Mouse (Mus musculus) urinary bladder, adult 18-20 months (tissue): ENCODE measurements around the gene Tlr9.

Experiments used
- DNase-seq, 2 experiments: peaks; one replicate each; pipeline ENCODE4 v3.0.0; 2022; ENCODE audit warnings: low spot score in 2 of 2, mixed read lengths in 2 of 2

Gene Tlr9

GRCm38 (mm10) chr9:106203990-106204851 lies 18.2 kb upstream of the Tlr9 start:
- no peak for DNase-seq

- no peak for DNase-seq
These were observed 16.6 kb upstream of the Tlr9 start for GRCm38 (mm10) chr9:106205713-106206290.

GRCm38 (mm10) chr9:106206515-106206914 lies 15.9 kb upstream of the Tlr9 start:
- DNase-seq, result no peak

GRCm38 (mm10) chr9:106208181-106208580 lies 14.2 kb upstream of the Tlr9 start:
- no peak for DNase-seq

DNA sequence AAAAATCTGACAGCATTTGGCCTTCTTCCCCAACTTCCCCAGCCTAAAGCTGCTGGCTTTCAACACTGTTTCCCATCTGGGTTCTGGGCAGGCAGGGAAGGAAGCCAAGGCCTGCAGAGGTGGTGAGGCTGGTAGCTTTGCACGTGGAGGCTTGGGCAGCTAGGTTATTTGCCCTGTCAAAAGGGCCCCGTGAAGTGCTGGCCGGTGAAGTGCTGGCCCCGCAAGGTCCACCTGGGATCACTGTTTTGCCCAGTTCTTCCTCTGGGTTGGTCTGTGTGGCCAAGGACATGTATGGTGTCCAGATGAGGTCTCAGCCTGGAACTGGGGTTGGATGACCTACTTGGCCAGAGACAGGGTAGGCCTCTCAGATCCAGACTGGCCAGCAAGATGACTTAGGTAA lies 12.4 kb upstream of the Tlr9 start:
- DNase-seq, result no peak

DNA sequence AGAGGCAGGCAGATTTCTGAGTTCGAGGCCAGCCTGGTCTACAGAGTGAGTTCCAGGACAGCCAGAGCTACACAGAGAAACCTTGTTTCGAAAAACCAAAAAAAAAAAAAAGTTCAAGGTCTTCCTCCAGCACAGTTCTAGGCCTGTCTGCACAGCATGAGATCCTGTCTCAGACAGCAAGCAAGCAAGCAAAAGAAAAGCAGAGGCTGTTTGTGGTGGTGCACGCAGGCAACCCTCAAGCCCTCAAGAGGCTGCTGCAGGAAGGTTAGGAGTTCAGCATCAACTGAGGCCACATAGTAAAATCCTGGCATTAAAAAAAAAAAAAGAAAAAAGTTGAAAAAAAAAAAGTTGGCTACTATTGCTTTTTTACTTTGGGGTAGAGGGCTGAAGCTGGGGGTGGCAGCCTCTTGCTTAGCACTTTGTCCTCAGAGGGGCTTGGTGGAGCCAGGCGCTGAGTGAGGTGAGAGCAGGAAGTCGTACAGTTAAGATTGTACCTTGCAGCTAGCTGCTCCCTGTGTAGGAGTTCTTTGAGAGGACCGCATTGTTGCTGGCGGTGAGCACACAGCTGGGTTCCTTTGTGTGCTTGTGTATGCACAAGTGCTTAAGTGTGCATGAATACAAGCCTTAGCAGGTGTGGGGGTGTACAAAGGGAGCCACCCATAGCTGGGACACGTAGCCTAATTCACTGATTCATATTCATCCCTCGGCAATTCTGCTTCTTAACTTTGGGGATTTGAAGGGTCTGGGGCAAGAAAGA lies 11.4 kb upstream of the Tlr9 start:
- no peak for DNase-seq

DNA sequence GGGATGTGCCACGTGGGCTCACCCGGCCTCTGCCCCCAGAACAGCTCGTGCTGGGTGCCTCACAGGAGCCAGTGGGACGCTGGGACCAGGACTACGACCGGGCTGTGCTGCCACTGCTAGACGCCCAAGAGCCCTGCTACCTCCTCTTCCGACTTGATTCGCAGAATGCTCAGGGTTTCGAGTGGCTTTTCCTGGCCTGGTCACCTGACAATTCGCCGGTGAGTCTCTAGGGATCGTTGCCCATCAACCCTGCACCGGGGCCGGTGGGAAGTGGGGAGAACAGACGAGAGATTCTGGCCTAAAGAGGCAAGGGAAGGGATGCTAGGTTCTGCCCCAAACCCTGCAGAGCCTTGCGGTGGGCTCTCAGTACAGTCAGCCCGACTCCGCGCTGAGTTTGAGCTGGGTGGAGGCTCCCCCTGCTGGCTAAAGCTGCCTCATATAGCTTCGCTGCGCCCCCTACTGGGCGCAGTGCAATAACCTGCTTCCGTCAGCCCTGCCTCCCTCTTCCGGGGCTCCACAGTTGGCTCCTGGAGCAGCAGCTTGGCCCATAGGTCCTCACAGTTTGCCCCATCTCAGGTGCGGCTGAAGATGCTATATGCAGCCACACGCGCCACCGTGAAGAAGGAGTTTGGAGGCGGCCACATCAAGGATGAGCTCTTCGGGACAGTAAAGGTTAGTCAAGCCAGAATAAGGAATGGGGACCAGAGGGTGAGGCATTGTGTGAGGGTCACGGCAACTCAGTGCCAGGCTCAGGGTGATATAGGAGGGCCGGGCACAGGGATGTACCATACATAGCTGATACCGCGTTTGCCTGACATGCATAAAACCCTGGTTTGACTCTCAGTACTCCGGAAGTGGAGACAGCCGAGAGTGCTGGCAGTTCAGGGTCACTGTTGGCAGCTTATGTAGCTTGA lies 10.5 kb upstream of the Tlr9 start:
- DNase-seq, result peak; percentile 74 to 79

GRCm38 (mm10) chr9:106212594-106212981 lies 9.8 kb upstream of the Tlr9 start:
- DNase-seq, result no peak

GRCm38 (mm10) chr9:106215341-106216125 lies 6.9 kb upstream of the Tlr9 start:
- no peak for DNase-seq

GRCm38 (mm10) chr9:106216971-106217370 lies 5.4 kb upstream of the Tlr9 start:
- DNase-seq, result no peak

GRCm38 (mm10) chr9:106220894-106221523 lies 1.4 kb upstream of the Tlr9 start:
- DNase-seq, result no peak

GRCm38 (mm10) chr9:106222994-106223393 lies 596 bp downstream of the Tlr9 start:
- no peak for DNase-seq

GRCm38 (mm10) chr9:106225469-106226150 lies 3.2 kb downstream of the Tlr9 start:
- no peak for DNase-seq

DNA sequence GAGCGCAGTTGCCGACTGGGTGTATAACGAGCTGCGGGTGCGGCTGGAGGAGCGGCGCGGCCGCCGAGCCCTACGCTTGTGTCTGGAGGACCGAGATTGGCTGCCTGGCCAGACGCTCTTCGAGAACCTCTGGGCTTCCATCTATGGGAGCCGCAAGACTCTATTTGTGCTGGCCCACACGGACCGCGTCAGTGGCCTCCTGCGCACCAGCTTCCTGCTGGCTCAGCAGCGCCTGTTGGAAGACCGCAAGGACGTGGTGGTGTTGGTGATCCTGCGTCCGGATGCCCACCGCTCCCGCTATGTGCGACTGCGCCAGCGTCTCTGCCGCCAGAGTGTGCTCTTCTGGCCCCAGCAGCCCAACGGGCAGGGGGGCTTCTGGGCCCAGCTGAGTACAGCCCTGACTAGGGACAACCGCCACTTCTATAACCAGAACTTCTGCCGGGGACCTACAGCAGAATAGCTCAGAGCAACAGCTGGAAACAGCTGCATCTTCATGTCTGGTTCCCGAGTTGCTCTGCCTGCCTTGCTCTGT lies 3.8 kb downstream of the Tlr9 start:
- DNase-seq, result no peak

- DNase-seq, result no peak
These were observed 5.5 kb downstream of the Tlr9 start for GRCm38 (mm10) chr9:106227790-106228429.

GRCm38 (mm10) chr9:106230051-106230733 lies 7.8 kb downstream of the Tlr9 start:
- no peak for DNase-seq

- DNase-seq, result no peak
These were observed 8.3 kb downstream of the Tlr9 start for GRCm38 (mm10) chr9:106230734-106231106.

DNA sequence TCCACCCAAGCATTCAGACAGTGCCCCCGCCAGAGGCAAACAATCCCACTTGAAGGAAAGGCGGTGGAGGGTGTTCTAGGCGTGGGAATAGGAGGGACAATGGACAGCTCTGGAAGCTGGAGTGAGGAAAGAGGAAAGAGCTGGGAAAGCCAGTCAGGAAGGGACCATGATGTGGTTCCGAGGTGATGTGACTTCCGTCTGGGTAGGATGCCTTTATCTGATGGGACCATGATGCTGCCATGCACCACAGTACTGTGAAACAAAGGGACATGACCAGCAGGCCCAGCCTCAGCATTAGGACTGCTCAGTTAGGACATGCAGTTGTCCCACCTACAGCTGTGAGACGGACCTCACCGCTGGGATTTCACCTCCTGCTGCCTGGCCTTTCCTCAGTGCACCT lies 8.8 kb downstream of the Tlr9 start:
- no peak for DNase-seq
